Mouse (Mus musculus) embryonic facial prominence, embryonic 10.5 days (tissue): ENCODE measurements at regions not wholly inside any gene's neighbourhood (a gene's known extent, or its start where the extent isn't known, plus 50 kb on each side); places are given as distances from the start of the nearest gene placed in this dataset.

ENCODE experiments used
- DNase-seq: peaks from one replicate; pipeline ENCODE4 v3.0.0-alpha.2; 2017; ENCODE audit warnings: low spot score
- H3K27ac ChIP-seq: fragments of 300-500 bp; sonication (generic); replicated peaks from 2 replicates; pipeline ENCODE4 v1.5.1; 2016; ENCODE audit warnings: mild to moderate bottlenecking
- H3K27me3 ChIP-seq: fragments of 300-500 bp; sonication (generic); replicated peaks from 2 replicates; pipeline ENCODE4 v1.6.1; 2016; ENCODE audit warnings: low read depth, mild to moderate bottlenecking; ENCODE audit not compliant: poor library complexity, severe bottlenecking
- H3K36me3 ChIP-seq: fragments of 300-500 bp; sonication (generic); replicated peaks from 2 replicates; pipeline ENCODE4 v1.6.1; 2016; ENCODE audit warnings: mild to moderate bottlenecking, moderate library complexity
- H3K4me1 ChIP-seq: fragments of 300-500 bp; sonication (generic); 2 replicates; pipeline ENCODE4 v1.6.1; 2016
- H3K4me3 ChIP-seq: fragments of 300-500 bp; sonication (generic); 2 replicates; pipeline ENCODE4 v1.5.1; 2016; ENCODE audit warnings: mild to moderate bottlenecking, moderate library complexity
- H3K9me3 ChIP-seq: fragments of 300-500 bp; sonication (generic); 2 replicates; pipeline ENCODE4 v1.6.1; 2016; ENCODE audit warnings: mild to moderate bottlenecking
- WGBS: fragments of 180-500 bp; shearing (Covaris S2); methylation state at CpG from one replicate; pipeline ENCODE4 v1.1.7; 2016; 5-methylcytosine and 5-hydroxymethylcytosine counted together

DNA sequence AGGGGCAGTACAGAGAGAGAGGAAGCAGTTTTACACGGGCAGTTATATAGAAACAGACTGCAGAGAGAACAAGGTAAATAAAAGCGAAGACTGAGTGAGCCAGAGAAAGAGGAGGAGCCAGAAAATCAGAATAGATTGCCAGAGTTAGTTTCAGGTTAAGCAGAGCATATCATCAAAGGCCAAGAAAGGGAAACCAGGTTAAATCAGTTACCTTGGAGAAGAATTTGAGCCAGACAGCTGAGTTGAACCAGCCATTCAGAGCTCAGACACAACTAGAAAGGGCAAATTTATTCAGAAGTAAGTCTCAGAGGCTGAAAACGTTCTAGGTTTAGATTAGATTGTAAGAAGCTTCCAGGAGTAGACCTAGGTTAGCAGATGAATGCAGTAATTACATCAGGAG is 858.6 kb downstream of the Adgrl3 start:
- H3K9me3 ChIP-seq: no peaks in the 10 kb centered on the region
- no peak for DNase-seq
- H3K4me3 ChIP-seq: no peak overlapping the region
- H3K4me1 ChIP-seq: no peaks in the 10 kb centered on the region
- H3K36me3 ChIP-seq: no peaks in the 10 kb centered on the region
- 80% methylated on average over 3 of the region's 3 CpGs for WGBS
- H3K27me3 ChIP-seq: no peaks in the 10 kb centered on the region
- no peak overlapping the region for H3K27ac ChIP-seq

DNA sequence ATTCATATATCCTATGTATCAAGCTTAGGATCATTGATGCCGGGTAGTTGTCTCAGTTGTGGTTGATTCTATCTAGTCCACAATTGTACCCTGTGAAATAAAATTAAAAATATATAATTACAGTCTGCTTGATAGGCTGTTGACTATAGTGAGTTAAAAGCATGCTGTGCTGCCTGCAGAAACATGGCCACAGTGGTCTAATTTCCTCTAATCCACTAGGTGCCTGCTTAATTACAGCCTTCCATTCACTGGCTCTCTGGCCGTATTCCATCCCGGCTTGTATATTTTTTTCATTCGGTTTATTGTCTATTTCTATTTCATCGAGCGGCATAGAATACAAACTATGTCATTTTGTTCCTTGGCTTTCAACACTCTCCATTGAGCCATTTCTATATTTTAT is 873.4 kb downstream of the Adgrl3 start:
- Histone ChIP-seq H3K27ac (no peak overlapping the region), H3K36me3 (no peaks in the 10 kb centered on the region), H3K4me3 (no peak overlapping the region), H3K4me1 (no peaks in the 10 kb centered on the region), H3K27me3 (no peaks in the 10 kb centered on the region), H3K9me3 (no peaks in the 10 kb centered on the region)
- DNase-seq: no peak
- WGBS: 89% methylated on average over 6 of the region's 6 CpGs

DNA sequence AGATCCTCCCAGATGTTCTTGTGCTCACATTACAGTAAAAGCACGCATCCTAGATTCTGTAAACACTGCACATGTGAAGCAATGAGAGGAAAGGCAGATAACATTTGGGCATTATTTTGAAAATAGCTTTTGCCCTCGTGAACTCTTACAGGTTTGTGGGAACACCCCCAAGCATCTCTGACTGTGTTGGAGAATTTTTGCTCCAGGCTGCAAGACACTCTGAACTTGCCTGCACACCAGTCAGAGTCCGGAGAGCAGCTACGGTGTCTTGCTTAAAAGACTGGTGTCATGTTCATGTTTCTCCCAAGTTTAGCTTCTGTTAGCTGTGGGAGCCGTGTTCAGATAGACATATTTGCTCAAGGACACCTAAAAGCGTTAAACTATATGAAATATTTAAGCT is 889.4 kb downstream of the Adgrl3 start:
- no peak for DNase-seq
- 59% methylated on average over 6 of the region's 6 CpGs for WGBS
- H3K27ac ChIP-seq: no peak overlapping the region
- no peaks in the 10 kb centered on the region for H3K36me3 ChIP-seq
- no peaks in the 10 kb centered on the region for H3K9me3 ChIP-seq
- H3K27me3 ChIP-seq: no peaks in the 10 kb centered on the region
- H3K4me1 ChIP-seq: peaks cover 18% of the 10 kb centered on the region
- no peak overlapping the region for H3K4me3 ChIP-seq

DNA sequence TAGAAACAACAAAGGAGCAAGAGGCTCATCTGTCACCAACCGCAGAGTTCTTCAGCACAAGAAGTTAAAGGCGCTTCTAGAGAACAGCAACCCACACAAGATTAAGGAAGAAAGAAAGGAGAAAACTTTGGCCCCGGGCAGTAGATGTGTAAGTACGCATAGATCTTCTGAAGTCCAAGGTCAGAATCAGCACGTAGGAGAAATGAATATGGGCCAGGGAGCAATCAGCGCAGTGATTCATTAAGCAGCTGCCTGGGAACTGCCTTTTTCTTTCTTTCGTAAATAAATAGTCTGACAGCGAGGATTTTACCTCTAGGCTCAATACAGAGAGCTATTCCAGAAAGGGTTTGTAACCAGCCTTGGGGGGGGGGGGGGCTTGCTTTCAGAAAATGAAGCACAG is 890.0 kb downstream of the Adgrl3 start:
- no peak overlapping the region for H3K4me3 ChIP-seq
- no peaks in the 10 kb centered on the region for H3K9me3 ChIP-seq
- H3K27me3 ChIP-seq: no peaks in the 10 kb centered on the region
- no peaks in the 10 kb centered on the region for H3K36me3 ChIP-seq
- no peak for DNase-seq
- no peak overlapping the region for H3K27ac ChIP-seq
- WGBS: 58% methylated on average over 8 of the region's 8 CpGs
- H3K4me1 ChIP-seq: peaks cover 18% of the 10 kb centered on the region

DNA sequence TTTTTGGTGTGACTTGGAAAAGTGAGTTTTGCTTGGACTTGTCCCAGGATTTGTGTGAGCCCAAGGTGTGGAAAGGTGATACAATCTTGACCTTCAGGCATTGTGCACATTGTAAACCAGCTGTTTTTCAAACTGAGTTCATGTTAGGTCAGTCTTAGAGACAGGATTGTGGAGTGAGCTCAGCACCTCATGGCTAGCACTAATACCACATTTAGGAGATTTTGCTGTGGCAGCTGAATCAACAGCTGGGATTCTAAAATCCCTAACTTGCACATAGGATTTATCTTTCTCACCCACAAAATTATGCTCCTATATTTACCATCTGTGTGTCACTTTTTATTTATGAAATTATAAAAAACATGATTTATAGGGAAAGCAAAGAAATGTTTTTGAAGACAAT is 896.7 kb downstream of the Adgrl3 start:
- Histone ChIP-seq H3K27ac (no peak overlapping the region), H3K27me3 (no peaks in the 10 kb centered on the region)
- no peak for DNase-seq

DNA sequence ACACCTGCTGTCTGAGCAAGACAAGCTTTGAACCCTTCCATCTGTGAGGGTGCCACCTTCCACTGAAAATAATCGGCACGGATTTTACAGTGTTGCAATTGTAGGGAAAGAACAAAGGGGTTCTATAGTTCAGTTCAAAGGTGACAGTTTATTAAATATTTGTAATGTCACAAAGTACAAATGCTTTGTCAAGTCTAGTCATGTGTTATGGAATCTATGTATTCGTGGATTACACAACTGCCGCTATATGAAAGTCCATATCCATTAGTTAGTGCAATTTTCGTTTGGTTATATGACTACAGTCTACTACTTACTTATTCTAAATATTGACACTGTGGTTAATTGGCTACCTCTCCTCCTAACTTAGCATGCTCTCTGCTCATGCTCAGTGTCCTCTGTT is 920.9 kb downstream of the Adgrl3 start:
- WGBS: 92% methylated on average over 5 of the region's 5 CpGs
- no peak for DNase-seq
- Histone ChIP-seq H3K4me1 (no peaks in the 10 kb centered on the region), H3K36me3 (no peaks in the 10 kb centered on the region), H3K27me3 (no peaks in the 10 kb centered on the region), H3K4me3 (no peak overlapping the region), H3K27ac (no peak overlapping the region), H3K9me3 (no peaks in the 10 kb centered on the region)

More for the DNA sequence above, 896.7 kb downstream of the Adgrl3 start:
- Histone ChIP-seq H3K9me3 (no peaks in the 10 kb centered on the region), H3K4me1 (peaks cover 6% of the 10 kb centered on the region), H3K4me3 (no peak overlapping the region), H3K36me3 (no peaks in the 10 kb centered on the region)

DNA sequence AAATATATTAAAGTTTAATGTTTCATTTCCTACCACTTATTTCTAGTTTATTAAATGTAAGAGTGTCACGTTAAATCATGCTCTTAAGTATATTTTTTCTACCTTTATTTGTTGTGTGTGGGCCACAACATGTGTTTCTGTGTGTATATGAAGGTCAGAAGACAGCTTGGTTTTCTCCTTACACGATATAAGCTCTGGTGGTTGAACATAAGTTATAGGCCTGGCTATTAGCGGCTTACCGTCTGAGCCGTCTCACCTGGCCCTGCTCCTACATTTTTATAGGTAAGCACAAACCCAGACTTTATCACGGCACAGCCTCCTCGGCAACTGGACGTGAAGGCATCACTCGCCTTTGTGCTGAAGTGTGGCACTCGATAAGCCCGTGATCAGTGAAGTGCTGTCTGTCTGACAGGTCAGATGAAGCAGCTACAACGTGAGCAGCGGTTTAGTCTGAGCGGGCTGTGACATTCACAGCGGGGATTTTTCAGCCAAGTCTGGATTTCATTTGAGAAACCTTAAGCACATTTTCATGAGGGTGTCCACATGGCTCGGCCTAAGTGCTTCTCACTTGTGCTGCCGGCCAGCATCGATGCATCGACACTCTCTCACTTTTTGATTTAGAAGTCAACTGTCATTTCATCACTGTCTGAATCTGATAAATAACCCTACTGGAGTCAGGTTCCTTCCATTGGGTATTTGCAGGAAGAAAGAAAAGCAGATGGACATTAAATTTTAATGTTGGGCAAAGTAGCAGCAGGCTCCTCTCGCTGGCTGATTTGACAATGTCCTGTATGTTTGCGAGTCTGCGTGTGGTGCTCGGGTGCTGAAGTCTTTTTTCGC is 950.0 kb downstream of the Adgrl3 start:
- H3K27ac ChIP-seq: no peak overlapping the region
- no peak overlapping the region for H3K4me3 ChIP-seq
- no peaks in the 10 kb centered on the region for H3K4me1 ChIP-seq
- H3K9me3 ChIP-seq: no peaks in the 10 kb centered on the region
- no peaks in the 10 kb centered on the region for H3K27me3 ChIP-seq
- no peaks in the 10 kb centered on the region for H3K36me3 ChIP-seq
- WGBS: 88% methylated on average over 24 of the region's 24 CpGs
- DNase-seq: no peak

DNA sequence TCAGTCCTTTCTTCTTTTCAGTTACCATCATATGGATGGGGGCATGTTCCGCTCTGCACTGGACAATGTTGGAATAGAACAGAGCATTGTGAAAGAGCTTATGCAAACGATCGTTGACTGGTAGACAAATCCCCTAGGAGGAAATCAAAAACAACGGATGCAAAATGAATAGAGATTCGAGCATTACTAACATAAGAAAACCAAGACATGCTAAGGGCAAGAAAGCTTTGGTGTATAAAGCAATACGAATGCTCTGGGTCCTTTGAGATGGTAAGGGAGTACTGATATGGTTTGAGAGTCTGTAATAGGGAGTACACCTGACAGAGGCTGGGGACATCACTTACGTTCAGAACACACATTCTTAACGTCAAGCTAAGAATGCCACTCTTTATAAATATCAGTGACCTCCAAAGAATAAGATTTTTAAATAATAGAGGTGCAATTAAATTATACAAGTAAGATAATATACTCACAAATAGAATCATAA is 950.6 kb downstream of the Adgrl3 start:
- Histone ChIP-seq H3K9me3 (no peaks in the 10 kb centered on the region), H3K4me1 (no peaks in the 10 kb centered on the region), H3K36me3 (no peaks in the 10 kb centered on the region), H3K27ac (no peak overlapping the region), H3K4me3 (no peak overlapping the region), H3K27me3 (no peaks in the 10 kb centered on the region)
- DNase-seq: no peak
- 88% methylated on average over 8 of the region's 8 CpGs for WGBS

DNA sequence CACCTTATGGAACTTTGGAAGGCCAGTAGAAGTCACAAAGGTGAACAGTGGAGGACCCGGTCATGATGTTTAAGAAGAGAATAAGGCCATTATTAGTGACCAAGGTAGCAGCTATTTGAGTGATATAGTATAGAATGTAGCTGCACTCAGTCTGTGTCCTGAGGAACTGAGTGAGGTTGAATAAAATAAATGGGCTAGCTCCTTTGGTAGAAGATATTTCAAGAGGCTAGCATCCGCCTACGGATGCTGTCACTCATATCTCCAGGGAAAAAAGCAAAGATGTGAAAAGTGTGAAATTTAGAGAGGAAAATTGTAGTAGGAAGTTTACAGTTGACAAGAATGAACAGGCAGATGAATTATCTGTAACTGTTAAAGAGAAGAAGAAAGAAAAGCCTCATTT is 956.6 kb downstream of the Adgrl3 start:
- Histone ChIP-seq H3K27me3 (no peaks in the 10 kb centered on the region), H3K4me1 (no peaks in the 10 kb centered on the region), H3K9me3 (no peaks in the 10 kb centered on the region), H3K27ac (no peak overlapping the region), H3K4me3 (no peak overlapping the region), H3K36me3 (no peaks in the 10 kb centered on the region)
- WGBS: 92% methylated on average over 3 of the region's 3 CpGs
- no peak for DNase-seq

DNA sequence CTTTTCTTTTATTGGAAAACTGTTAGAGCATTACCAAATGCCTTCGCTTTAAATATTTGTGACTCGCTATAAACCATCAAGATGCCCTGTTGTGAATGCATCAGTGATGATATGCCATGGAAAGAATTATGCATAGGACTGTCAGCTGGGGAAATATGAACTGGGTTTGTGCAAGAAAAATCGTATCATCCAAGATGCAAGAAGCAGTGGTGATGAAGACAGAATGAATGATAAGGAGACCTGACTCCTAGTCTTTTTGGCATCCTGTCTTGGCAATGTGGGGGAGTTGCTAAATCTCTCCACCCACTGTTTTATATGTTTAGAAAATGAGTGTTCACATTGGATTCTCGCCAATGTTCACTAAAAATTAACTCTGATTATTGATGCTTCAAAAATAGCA is 963.4 kb downstream of the Adgrl3 start:
- H3K4me1 ChIP-seq: no peaks in the 10 kb centered on the region
- 89% methylated on average over 4 of the region's 4 CpGs for whole genome bisulfite sequencing
- no peaks in the 10 kb centered on the region for H3K27me3 ChIP-seq
- no peaks in the 10 kb centered on the region for H3K9me3 ChIP-seq
- no peak overlapping the region for H3K4me3 ChIP-seq
- no peak overlapping the region for H3K27ac ChIP-seq
- no peaks in the 10 kb centered on the region for H3K36me3 ChIP-seq
- DNase-seq: no peak

DNA sequence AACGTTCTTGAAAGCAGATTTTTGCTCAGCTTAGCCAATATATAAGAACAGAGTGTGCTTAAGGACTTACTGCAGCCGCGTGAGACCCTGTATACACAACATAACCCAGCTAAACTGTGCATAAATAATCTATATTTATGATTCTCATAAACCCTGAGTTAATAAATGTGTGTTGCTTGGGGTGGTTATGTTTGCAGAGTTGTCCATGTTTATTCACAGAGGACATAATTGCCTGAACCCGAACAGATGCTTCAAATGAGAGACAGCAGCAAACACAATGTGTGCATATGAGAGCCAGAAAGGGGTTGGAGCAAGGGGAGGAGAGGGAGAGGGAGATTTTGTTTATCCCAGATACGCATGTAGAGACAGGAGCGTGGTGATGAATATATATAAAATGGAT is 968.1 kb downstream of the Adgrl3 start:
- WGBS: 87% methylated on average over 6 of the region's 6 CpGs

DNA sequence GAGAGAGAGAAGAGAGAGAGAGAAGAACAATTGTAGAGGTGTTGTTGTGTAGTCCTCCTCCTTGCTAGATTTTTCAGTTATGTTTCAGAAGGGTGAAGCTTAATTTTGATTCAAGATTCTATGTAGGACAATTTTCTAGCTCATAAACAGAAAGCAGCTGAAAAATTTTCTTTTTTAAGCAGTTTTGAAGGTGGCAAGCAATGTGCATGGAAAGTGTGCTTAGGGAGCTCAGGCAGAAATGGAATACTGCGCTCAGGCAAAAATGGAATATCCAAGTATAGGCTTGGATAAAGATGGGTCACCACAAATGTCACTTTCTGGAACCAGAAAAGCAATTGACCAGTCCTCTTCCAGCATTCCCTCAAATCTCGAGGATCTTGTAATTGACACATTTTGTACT is 988.0 kb downstream of the Adgrl3 start:
- no peak for DNase-seq
- no peaks in the 10 kb centered on the region for H3K36me3 ChIP-seq
- H3K9me3 ChIP-seq: no peaks in the 10 kb centered on the region
- H3K27ac ChIP-seq: no peak overlapping the region
- H3K4me1 ChIP-seq: no peaks in the 10 kb centered on the region
- H3K4me3 ChIP-seq: no peak overlapping the region
- 78% methylated on average over 2 of the region's 2 CpGs for WGBS
- no peaks in the 10 kb centered on the region for H3K27me3 ChIP-seq

More for the DNA sequence above, 968.1 kb downstream of the Adgrl3 start:
- DNase-seq: no peak
- Histone ChIP-seq H3K27ac (no peak overlapping the region), H3K4me3 (no peak overlapping the region), H3K4me1 (no peaks in the 10 kb centered on the region), H3K9me3 (no peaks in the 10 kb centered on the region), H3K27me3 (no peaks in the 10 kb centered on the region), H3K36me3 (no peaks in the 10 kb centered on the region)

DNA sequence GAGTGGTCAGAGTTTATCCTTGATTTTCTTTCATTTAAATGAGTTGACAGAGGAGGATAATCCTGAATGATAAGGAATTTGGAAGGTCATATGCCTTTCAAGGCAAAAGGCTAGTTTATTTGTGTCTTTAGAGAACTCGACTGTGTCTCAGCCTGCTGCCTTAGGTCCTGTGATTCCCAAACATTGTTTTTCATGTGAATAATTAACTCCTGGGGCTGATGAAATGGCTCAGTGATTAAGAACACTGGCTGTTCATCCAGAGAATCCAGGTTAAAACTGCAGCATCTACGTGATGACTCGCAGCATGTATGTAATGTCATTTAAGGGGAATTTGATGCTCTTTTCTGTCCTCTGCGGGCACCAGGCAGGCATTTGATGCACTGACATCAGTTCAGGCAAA is 1004.2 kb downstream of the Adgrl3 start:
- Histone ChIP-seq H3K9me3 (no peaks in the 10 kb centered on the region), H3K27ac (no peak overlapping the region), H3K4me3 (no peak overlapping the region), H3K4me1 (0 out of 2 replicates have a peak, but pooled peaks cover 4% of the 10 kb centered on the region), H3K36me3 (no peaks in the 10 kb centered on the region), H3K27me3 (no peaks in the 10 kb centered on the region)
- DNase-seq: no peak
- WGBS: 24% methylated on average over 4 of the region's 4 CpGs
